7 mouse cellular contexts compared by ENCODE assay signal in the genomic region with DNA sequence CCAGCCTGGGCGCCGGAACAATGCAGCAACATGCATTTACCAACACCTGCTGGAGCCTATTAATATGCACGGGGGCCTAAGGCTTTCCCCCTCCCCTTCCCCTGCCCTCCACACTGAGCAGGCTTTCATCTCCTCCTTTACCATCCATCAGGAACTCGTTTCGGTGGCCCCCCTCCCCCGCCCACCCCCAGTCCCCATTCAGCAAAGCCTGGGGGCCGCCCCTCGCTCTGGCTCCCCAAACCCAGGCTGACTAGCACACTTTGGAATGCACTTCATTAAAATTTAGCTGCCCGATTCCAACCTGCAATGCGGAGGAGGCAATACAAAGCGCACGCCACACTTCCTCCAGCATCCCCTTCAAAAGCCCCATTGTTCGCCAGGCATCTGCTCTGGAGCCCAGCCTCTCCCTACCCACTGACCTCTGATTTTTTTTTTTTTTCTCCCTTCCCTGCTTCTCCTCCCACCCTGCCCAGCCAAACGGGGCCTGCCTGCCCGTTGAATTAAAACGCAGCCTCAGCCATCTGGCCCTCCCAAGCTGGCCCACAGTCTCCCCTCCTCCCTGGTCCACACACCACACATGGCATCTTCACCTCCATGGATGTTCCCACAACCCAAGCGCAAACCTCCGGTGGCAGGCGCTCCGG.
DNase-seq lines count a peak whose midpoint lies in the region; ATAC-seq and TF ChIP-seq lines count a peak whose summit lies in the region.

No protein-coding gene starts in this region.

- in situ Hi-C loops in ES-E14 (cut with MboI; ENCODE audit: low sequenced_read_pairs in 2 of 2, unreplicated experiment in 2 of 2): no loop called here

- DNase-seq in ES-E14 (ENCODE audit: low read depth, low spot score): peak; percentile 60
- peak; percentile 98 for DNase-seq in brain, embryonic 14.5 days (ENCODE audit: low read depth)
- DNase-seq in forebrain, embryonic 10.5 days (ENCODE audit: extremely low spot score, low spot score): peak; percentile 91
- no peak for DNase-seq in liver, embryonic 13.5 days
- DNase-seq in stomach, postnatal 0 days (ENCODE audit: low spot score): peak; percentile 35
- no peak for DNase-seq in urinary bladder, postnatal 25 days (ENCODE audit: low spot score)

- H3K27me3 ChIP-seq in forebrain, embryonic 10.5 days (ENCODE audit: poor library complexity, severe bottlenecking): no peaks in the 10 kb centered on the region
- no peaks in the 10 kb centered on the region for H3K27me3 ChIP-seq in intestine, postnatal 0 days (replicated peaks; ENCODE audit: control insufficient read depth, insufficient read depth, low read length)
- H3K27me3 ChIP-seq in liver, embryonic 13.5 days: peaks cover 22% of the 10 kb centered on the region
- no peaks in the 10 kb centered on the region for H3K27me3 ChIP-seq in stomach, postnatal 0 days (ENCODE audit: control insufficient read depth, insufficient read depth, low read length)

- no peaks in the 10 kb centered on the region for H3K9me3 ChIP-seq in ES-E14 (ENCODE audit: control insufficient read depth, insufficient read depth, low read depth, low read length)
- H3K9me3 ChIP-seq in forebrain, embryonic 10.5 days: no peaks in the 10 kb centered on the region
- H3K9me3 ChIP-seq in intestine, postnatal 0 days (ENCODE audit: control insufficient read depth): no peaks in the 10 kb centered on the region
- H3K9me3 ChIP-seq in liver, embryonic 13.5 days (replicated peaks): no peaks in the 10 kb centered on the region
- no peaks in the 10 kb centered on the region for H3K9me3 ChIP-seq in stomach, postnatal 0 days (ENCODE audit: control insufficient read depth, low read length)

- peaks cover 0 to 6% of the 10 kb centered on the region in 2 experiments; a peak in 3 of 4 replicates for H3K4me1 ChIP-seq in ES-E14 (ENCODE audit: control insufficient read depth in 2 of 2, insufficient read depth in 2 of 2, low read length in 2 of 2, poor library complexity in 1 of 2)
- peaks cover 74% of the 10 kb centered on the region for H3K4me1 ChIP-seq in forebrain, embryonic 10.5 days
- H3K4me1 ChIP-seq in intestine, postnatal 0 days (replicated peaks; ENCODE audit: control insufficient read depth, insufficient read depth, low read length): 0 out of 2 replicates have a peak, but pooled peaks cover 3% of the 10 kb centered on the region
- no peaks in the 10 kb centered on the region for H3K4me1 ChIP-seq in liver, embryonic 13.5 days (replicated peaks)
- H3K4me1 ChIP-seq in stomach, postnatal 0 days (replicated peaks; ENCODE audit: control insufficient read depth, insufficient read depth): peaks cover 4% of the 10 kb centered on the region

- no peaks in the 10 kb centered on the region for H3K36me3 ChIP-seq in ES-E14 (ENCODE audit: control insufficient read depth, insufficient read depth, low read length, poor library complexity, severe bottlenecking)
- peaks cover 3% of the 10 kb centered on the region; the same call in 1 of the 2 replicates for H3K36me3 ChIP-seq in forebrain, embryonic 10.5 days (replicated peaks)
- H3K36me3 ChIP-seq in intestine, postnatal 0 days (ENCODE audit: control insufficient read depth, insufficient read depth): no peaks in the 10 kb centered on the region
- H3K36me3 ChIP-seq in liver, embryonic 13.5 days: no peaks in the 10 kb centered on the region
- H3K36me3 ChIP-seq in stomach, postnatal 0 days (ENCODE audit: control insufficient read depth, insufficient read depth, low read length): no peaks in the 10 kb centered on the region

- no peak for TF ChIP-seq CTCF in brain, embryonic 14.5 days (IDR thresholded peaks at IDR 0.05; ENCODE audit: borderline replicate concordance, extremely low read depth, insufficient read depth, insufficient read length)
- TF ChIP-seq CTCF in intestine, postnatal 0 days (IDR thresholded peaks at IDR 0.05; ENCODE audit: low read depth): no peak
- TF ChIP-seq CTCF in stomach, postnatal 0 days (IDR thresholded peaks at IDR 0.05; ENCODE audit: low read depth): no peak

- under 1% methylated on average over 20 of the region's 20 CpGs for WGBS in forebrain, embryonic 10.5 days
- 9% methylated on average over 20 of the region's 20 CpGs for WGBS in intestine, postnatal 0 days
- WGBS in liver, embryonic 13.5 days (ENCODE audit: insufficient replicate concordance): 12% methylated on average over 20 of the region's 20 CpGs
- WGBS in stomach, postnatal 0 days: 6% methylated on average over 20 of the region's 20 CpGs

- H3K4me2 ChIP-seq in intestine, postnatal 0 days (replicated peaks; ENCODE audit: low read depth): peak overlapping the region; percentile 32
- peak overlapping the region; percentile 10; the same call in 1 of the 2 replicates for H3K4me2 ChIP-seq in liver, embryonic 13.5 days
- peak overlapping the region; percentile 42 for H3K4me2 ChIP-seq in stomach, postnatal 0 days (replicated peaks; ENCODE audit: low read depth)

- no peak for TF ChIP-seq EP300 in stomach, postnatal 0 days (optimal IDR thresholded peaks at IDR 0.05)

- H3K4me3 ChIP-seq in ES-E14 (ENCODE audit: insufficient read depth in 1 of 2, low read depth in 1 of 2, low read length in 2 of 2, poor library complexity in 1 of 2, severe bottlenecking in 1 of 2): peak overlapping the region; percentile 64 to 83
- peak overlapping the region; percentile 56 for H3K4me3 ChIP-seq in forebrain, embryonic 10.5 days
- H3K4me3 ChIP-seq in intestine, postnatal 0 days (ENCODE audit: low read depth, low read length): no peak overlapping the region
- H3K4me3 ChIP-seq in liver, embryonic 13.5 days (replicated peaks): no peak overlapping the region
- peak overlapping the region; percentile 8; the same call in 1 of the 2 replicates for H3K4me3 ChIP-seq in stomach, postnatal 0 days (ENCODE audit: low read depth, low read length)

- H3K9ac ChIP-seq in ES-E14 (ENCODE audit: insufficient read depth, low read depth, low read length, poor library complexity, severe bottlenecking): peak overlapping the region; percentile 87
- no peak overlapping the region for H3K9ac ChIP-seq in intestine, postnatal 0 days (ENCODE audit: low read depth, low read length)
- H3K9ac ChIP-seq in liver, embryonic 13.5 days: no peak overlapping the region
- no peak overlapping the region for H3K9ac ChIP-seq in stomach, postnatal 0 days (ENCODE audit: low read length)

- peak; percentile 25; the same call in 1 of the 2 replicates for ATAC-seq in intestine, postnatal 0 days
- no peak for ATAC-seq in liver, embryonic 13.5 days (ENCODE audit: low read depth)
- peak; percentile 68; the same call in 1 of the 2 replicates for ATAC-seq in stomach, postnatal 0 days (ENCODE audit: low FRiP score, low TSS enrichment)

- TF ChIP-seq POLR2A in brain, embryonic 14.5 days (IDR thresholded peaks at IDR 0.05; ENCODE audit: borderline replicate concordance, extremely low read depth, insufficient read depth, insufficient read length, poor library complexity, severe bottlenecking): peak; percentile 14; the same call in 1 of the 2 replicates

- H3K27ac ChIP-seq in ES-E14 (ENCODE audit: insufficient read depth, low read depth, low read length, poor library complexity, severe bottlenecking): peak overlapping the region; percentile 99
- H3K27ac ChIP-seq in forebrain, embryonic 10.5 days: peak overlapping the region; percentile 96
- peak overlapping the region; percentile 46; the same call in 1 of the 2 replicates for H3K27ac ChIP-seq in intestine, postnatal 0 days (ENCODE audit: low read depth, low read length)
- H3K27ac ChIP-seq in liver, embryonic 13.5 days: no peak overlapping the region
- no peak overlapping the region for H3K27ac ChIP-seq in stomach, postnatal 0 days (replicated peaks)

TF ChIP-seq in ES-E14, 5 proteins besides CTCF, POLR2A, EP300 and RAD21:
- TF ChIP-seq CHD2 (IDR thresholded peaks at IDR 0.05; ENCODE audit: low read depth, low read length) (no peak), ZNF384 (IDR thresholded peaks at IDR 0.05; ENCODE audit: low read depth, low read length) (peak; percentile 97)

Comparison
In these comparisons a context has a peak if more than half of its experiments do, and no peak if none do; other contexts are left out.
1. DNase-seq: peak in ES-E14 (single experiment), brain, embryonic 14.5 days (single experiment), forebrain, embryonic 10.5 days (single experiment) and stomach, postnatal 0 days (single experiment); none in liver, embryonic 13.5 days (single experiment) and urinary bladder, postnatal 25 days (single experiment).
2. H3K27ac ChIP-seq: peak in ES-E14 (single experiment), forebrain, embryonic 10.5 days (single experiment) and intestine, postnatal 0 days (single experiment); none in liver, embryonic 13.5 days (single experiment) and stomach, postnatal 0 days (single experiment).
3. H3K4me3 ChIP-seq: peak in ES-E14 (2 of 2), forebrain, embryonic 10.5 days (single experiment) and stomach, postnatal 0 days (single experiment); none in intestine, postnatal 0 days (single experiment) and liver, embryonic 13.5 days (single experiment).
4. Peak in every context shown above with its lines, with median percentiles within 50 percentile points of each other: H3K4me2 ChIP-seq.